Mouse (Mus musculus) neural tube, embryonic 13.5 days (tissue): ENCODE measurements at regions not wholly inside any gene's neighbourhood (a gene's known extent, or its start where the extent isn't known, plus 50 kb on each side); places are given as distances from the start of the nearest gene placed in this dataset.

Source experiments
- ATAC-seq: fragments of 200-750 bp; cut with Nextera tagmentation; 2 replicates; pipeline ENCODE4 v1.8.0; 2017; ENCODE audit warnings: low read depth, mild to moderate bottlenecking, moderate TSS enrichment, moderate library complexity
- H3K27ac ChIP-seq: fragments of 300-500 bp; sonication (generic); replicated peaks from 2 replicates; pipeline ENCODE4 v1.5.1; 2015; ENCODE audit warnings: moderate library complexity, mild to moderate bottlenecking, inconsistent platforms
- H3K27me3 ChIP-seq: fragments of 300-500 bp; sonication (generic); 2 replicates; pipeline ENCODE4 v1.6.1; 2015; ENCODE audit warnings: mild to moderate bottlenecking, inconsistent platforms
- H3K36me3 ChIP-seq: fragments of 300-500 bp; sonication (generic); 2 replicates; pipeline ENCODE4 v1.6.1; 2015; ENCODE audit warnings: mild to moderate bottlenecking, inconsistent platforms
- H3K4me1 ChIP-seq: fragments of 300-500 bp; sonication (generic); replicated peaks from 2 replicates; pipeline ENCODE4 v1.6.1; 2015; ENCODE audit warnings: inconsistent platforms
- H3K4me2 ChIP-seq: fragments of 300-500 bp; sonication (generic); 2 replicates; pipeline ENCODE4 v1.6.1; 2015; ENCODE audit warnings: inconsistent platforms, mild to moderate bottlenecking, moderate library complexity
- H3K4me3 ChIP-seq: fragments of 300-500 bp; sonication (generic); 2 replicates; pipeline ENCODE4 v1.5.1; 2015; ENCODE audit warnings: mild to moderate bottlenecking, inconsistent platforms
- H3K9ac ChIP-seq: fragments of 300-500 bp; sonication (generic); 2 replicates; pipeline ENCODE4 v1.6.1; 2015; ENCODE audit warnings: moderate library complexity, mild to moderate bottlenecking, inconsistent platforms
- H3K9me3 ChIP-seq: fragments of 300-500 bp; sonication (generic); 2 replicates; pipeline ENCODE4 v1.6.1; 2016; ENCODE audit warnings: inconsistent platforms
- WGBS: fragments of 180-500 bp; shearing (Covaris S2); methylation state at CpG from one replicate; pipeline ENCODE4 v1.1.7; 2015; 5-methylcytosine and 5-hydroxymethylcytosine counted together

- peak overlapping the region; percentile 51 for H3K4me2 ChIP-seq
- peak overlapping the region; percentile 15 for H3K4me3 ChIP-seq
- no peaks in the 10 kb centered on the region for H3K27me3 ChIP-seq
- peak overlapping the region; percentile 84 for H3K27ac ChIP-seq
- no peaks in the 10 kb centered on the region for H3K9me3 ChIP-seq
- H3K9ac ChIP-seq, result peak overlapping the region; percentile 59
- no peaks in the 10 kb centered on the region for H3K36me3 ChIP-seq
- ATAC-seq, result peak; percentile 89
- peaks cover 17% of the 10 kb centered on the region for H3K4me1 ChIP-seq
- WGBS, result 40% methylated on average over 17 of the region's 17 CpGs
Measured at GRCm38 (mm10) chr12:69446468-69447321, 74.4 kb upstream of the Gm9887 start.

GRCm38 (mm10) chr12:69446085-69446467, 73.8 kb upstream of the Gm9887 start:
- peak; percentile 85 for ATAC-seq
- Histone ChIP-seq H3K27ac (peak overlapping the region; percentile 84), H3K9me3 (no peaks in the 10 kb centered on the region), H3K9ac (peak overlapping the region; percentile 59), H3K4me3 (peak overlapping the region; percentile 15), H3K4me2 (peak overlapping the region; percentile 51), H3K36me3 (no peaks in the 10 kb centered on the region), H3K27me3 (no peaks in the 10 kb centered on the region), H3K4me1 (peaks cover 17% of the 10 kb centered on the region)
- 13% methylated on average over 10 of the region's 10 CpGs for WGBS

- no peaks in the 10 kb centered on the region for H3K36me3 ChIP-seq
- no peaks in the 10 kb centered on the region for H3K9me3 ChIP-seq
- WGBS, result 16% methylated on average over 6 of the region's 6 CpGs
- H3K4me3 ChIP-seq, result no peak overlapping the region
- H3K4me2 ChIP-seq, result no peak overlapping the region
- no peak overlapping the region for H3K27ac ChIP-seq
- no peak for ATAC-seq
- H3K27me3 ChIP-seq, result no peaks in the 10 kb centered on the region
- H3K9ac ChIP-seq, result no peak overlapping the region
- peaks cover 15% of the 10 kb centered on the region for H3K4me1 ChIP-seq
Measured at GRCm38 (mm10) chr12:69442321-69442720, 70.1 kb upstream of the Gm9887 start.

GRCm38 (mm10) chr12:69441764-69442163, 69.5 kb upstream of the Gm9887 start:
- Histone ChIP-seq H3K4me2 (no peak overlapping the region), H3K4me3 (no peak overlapping the region), H3K27ac (no peak overlapping the region), H3K9me3 (no peaks in the 10 kb centered on the region), H3K4me1 (peaks cover 9% of the 10 kb centered on the region), H3K27me3 (no peaks in the 10 kb centered on the region), H3K36me3 (no peaks in the 10 kb centered on the region), H3K9ac (no peak overlapping the region)
- WGBS, result 89% methylated on average over 4 of the region's 4 CpGs
- no peak for ATAC-seq

GRCm38 (mm10) chr12:69438271-69438670, 66.0 kb upstream of the Gm9887 start:
- WGBS, result 88% methylated on average over 5 of the region's 5 CpGs
- Histone ChIP-seq H3K4me3 (no peak overlapping the region), H3K27me3 (no peaks in the 10 kb centered on the region), H3K27ac (no peak overlapping the region), H3K4me1 (no peaks in the 10 kb centered on the region), H3K9me3 (peaks cover 5% of the 10 kb centered on the region; the same call in 1 of the 2 replicates), H3K36me3 (no peaks in the 10 kb centered on the region), H3K9ac (no peak overlapping the region), H3K4me2 (no peak overlapping the region)
- no peak for ATAC-seq

GRCm38 (mm10) chr12:69436839-69437501, 64.7 kb upstream of the Gm9887 start:
- Histone ChIP-seq H3K4me2 (no peak overlapping the region), H3K9me3 (peaks cover 5% of the 10 kb centered on the region; the same call in 1 of the 2 replicates), H3K4me1 (0 out of 2 replicates have a peak, but pooled peaks cover 3% of the 10 kb centered on the region), H3K27ac (no peak overlapping the region), H3K36me3 (no peaks in the 10 kb centered on the region), H3K9ac (no peak overlapping the region), H3K4me3 (no peak overlapping the region), H3K27me3 (no peaks in the 10 kb centered on the region)
- WGBS, result 38% methylated on average over 10 of the region's 10 CpGs
- ATAC-seq, result no peak

GRCm38 (mm10) chr12:69434315-69434714, 62.1 kb upstream of the Gm9887 start:
- no peak overlapping the region for H3K4me2 ChIP-seq
- no peak overlapping the region for H3K27ac ChIP-seq
- 0 out of 2 replicates have a peak, but pooled peaks cover 4% of the 10 kb centered on the region for H3K4me1 ChIP-seq
- H3K4me3 ChIP-seq, result no peak overlapping the region
- no peak for ATAC-seq
- WGBS, result 86% methylated on average over 4 of the region's 4 CpGs
- H3K36me3 ChIP-seq, result no peaks in the 10 kb centered on the region
- no peaks in the 10 kb centered on the region for H3K27me3 ChIP-seq
- no peak overlapping the region for H3K9ac ChIP-seq
- H3K9me3 ChIP-seq, result peaks cover 5% of the 10 kb centered on the region; the same call in 1 of the 2 replicates

- Histone ChIP-seq H3K4me3 (no peak overlapping the region), H3K27ac (no peak overlapping the region), H3K36me3 (no peaks in the 10 kb centered on the region), H3K4me2 (no peak overlapping the region), H3K27me3 (no peaks in the 10 kb centered on the region), H3K4me1 (0 out of 2 replicates have a peak, but pooled peaks cover 4% of the 10 kb centered on the region), H3K9me3 (peaks cover 5% of the 10 kb centered on the region; the same call in 1 of the 2 replicates), H3K9ac (no peak overlapping the region)
- 31% methylated on average over 7 of the region's 7 CpGs for WGBS
- no peak for ATAC-seq
Measured at GRCm38 (mm10) chr12:69432086-69432485, 59.8 kb upstream of the Gm9887 start.

- Histone ChIP-seq H3K27me3 (no peaks in the 10 kb centered on the region), H3K9me3 (no peaks in the 10 kb centered on the region; the same call in 1 of the 2 replicates), H3K4me1 (peaks cover 9% of the 10 kb centered on the region; the same call in 1 of the 2 replicates), H3K4me2 (no peak overlapping the region), H3K36me3 (no peaks in the 10 kb centered on the region), H3K4me3 (no peak overlapping the region), H3K9ac (no peak overlapping the region), H3K27ac (no peak overlapping the region)
- ATAC-seq, result no peak
- WGBS, result 44% methylated on average over 6 of the region's 6 CpGs
Measured at GRCm38 (mm10) chr12:69428108-69428507, 55.9 kb upstream of the Gm9887 start.

GRCm38 (mm10) chr12:69425610-69426009, 53.4 kb upstream of the Gm9887 start:
- peaks cover 5% of the 10 kb centered on the region; the same call in 1 of the 2 replicates for H3K4me1 ChIP-seq
- no peak overlapping the region for H3K4me2 ChIP-seq
- H3K9ac ChIP-seq, result no peak overlapping the region
- no peaks in the 10 kb centered on the region for H3K36me3 ChIP-seq
- no peak overlapping the region for H3K4me3 ChIP-seq
- H3K27me3 ChIP-seq, result no peaks in the 10 kb centered on the region
- no peak for ATAC-seq
- H3K27ac ChIP-seq, result no peak overlapping the region
- WGBS, result 89% methylated on average over 3 of the region's 3 CpGs
- H3K9me3 ChIP-seq, result no peaks in the 10 kb centered on the region; the same call in 1 of the 2 replicates

GRCm38 (mm10) chr12:69424971-69425370, 52.7 kb upstream of the Gm9887 start:
- no peak for ATAC-seq
- Histone ChIP-seq H3K4me3 (no peak overlapping the region), H3K9ac (no peak overlapping the region), H3K27me3 (no peaks in the 10 kb centered on the region), H3K9me3 (no peaks in the 10 kb centered on the region; the same call in 1 of the 2 replicates), H3K27ac (no peak overlapping the region), H3K36me3 (no peaks in the 10 kb centered on the region), H3K4me1 (peaks cover 5% of the 10 kb centered on the region; the same call in 1 of the 2 replicates), H3K4me2 (no peak overlapping the region)
- 61% methylated on average over 14 of the region's 14 CpGs for whole genome bisulfite sequencing
